Mouse (Mus musculus) stomach, embryonic 15.5 days (tissue): ENCODE results near the gene Ppargc1a. TPM values are rescaled to one million over a fixed set of nuclear protein-coding genes. Genes with fewer than 3 reads are reported as not detected.

Experiments used
- ATAC-seq: fragments of 200-750 bp; cut with Nextera tagmentation; 2 replicates; pipeline ENCODE4 v1.8.0; 2017; ENCODE audit warnings: low read depth, moderate number of reproducible peaks, moderate TSS enrichment; ENCODE audit not compliant: insufficient read depth, low FRiP score
- H3K27ac ChIP-seq: fragments of 300-500 bp; sonication (generic); 2 replicates; pipeline ENCODE4 v1.5.1; 2015; ENCODE audit warnings: mild to moderate bottlenecking, inconsistent platforms
- H3K27me3 ChIP-seq: fragments of 300-500 bp; sonication (generic); replicated peaks from 2 replicates; pipeline ENCODE4 v1.6.1; 2015; ENCODE audit warnings: inconsistent platforms
- H3K36me3 ChIP-seq: fragments of 300-500 bp; sonication (generic); 2 replicates; pipeline ENCODE4 v1.6.1; 2015; ENCODE audit warnings: inconsistent platforms
- H3K4me1 ChIP-seq: fragments of 300-500 bp; sonication (generic); 2 replicates; pipeline ENCODE4 v1.6.1; 2015; ENCODE audit warnings: inconsistent platforms
- H3K4me2 ChIP-seq: fragments of 300-500 bp; sonication (generic); 2 replicates; pipeline ENCODE4 v1.6.1; 2015; ENCODE audit warnings: mild to moderate bottlenecking, inconsistent platforms
- H3K4me3 ChIP-seq: fragments of 300-500 bp; sonication (generic); replicated peaks from 2 replicates; pipeline ENCODE4 v1.5.1; 2015; ENCODE audit warnings: inconsistent platforms
- H3K9ac ChIP-seq: fragments of 300-500 bp; sonication (generic); 2 replicates; pipeline ENCODE4 v1.6.1; 2015; ENCODE audit warnings: inconsistent platforms
- H3K9me3 ChIP-seq: fragments of 300-500 bp; sonication (generic); 2 replicates; pipeline ENCODE4 v1.6.1; 2016; ENCODE audit warnings: inconsistent platforms
- WGBS: fragments of 180-500 bp; shearing (Covaris S2); methylation state at CpG from one replicate; pipeline ENCODE4 v1.1.7; 2015; 5-methylcytosine and 5-hydroxymethylcytosine counted together
- polyA plus RNA-seq: library from polyadenylated mRNA; unstranded; fragments of >200 nt; fragmentation: Nextera tagmentation; extraction: Ambion mirVana; gene quantifications from 2 replicates; pipeline ENCODE4 v1.2.1, GENCODE M21; 2015

Gene Ppargc1a
- polyA plus RNA-seq, 1 experiment from 2014 or later = 4.3 TPM

- peak overlapping the region; percentile 58 for H3K4me3 ChIP-seq
- peak overlapping the region; percentile 88 for H3K27ac ChIP-seq
- H3K9ac ChIP-seq = peak overlapping the region; percentile 29
- H3K4me1 ChIP-seq = peaks cover 4% of the 10 kb centered on the region; the same call in 1 of the 2 replicates
- 10% methylated on average over 12 of the region's 12 CpGs for WGBS
- no peaks in the 10 kb centered on the region for H3K27me3 ChIP-seq
- 0 out of 2 replicates have a peak, but pooled peaks have one; percentile 9 for ATAC-seq
- H3K4me2 ChIP-seq = peak overlapping the region; percentile 67
- no peaks in the 10 kb centered on the region for H3K36me3 ChIP-seq
- no peaks in the 10 kb centered on the region for H3K9me3 ChIP-seq
Measured at GRCm38 (mm10) chr5:51551852-51552482, 15.6 kb downstream of the Ppargc1a start.

GRCm38 (mm10) chr5:51547442-51548035 lies 20.0 kb downstream of the Ppargc1a start:
- no peaks in the 10 kb centered on the region for H3K9me3 ChIP-seq
- H3K4me2 ChIP-seq = no peak overlapping the region
- no peak for ATAC-seq
- H3K36me3 ChIP-seq = no peaks in the 10 kb centered on the region
- no peak overlapping the region for H3K9ac ChIP-seq
- H3K4me1 ChIP-seq = no peaks in the 10 kb centered on the region
- H3K27ac ChIP-seq = no peak overlapping the region
- H3K27me3 ChIP-seq = no peaks in the 10 kb centered on the region
- no peak overlapping the region for H3K4me3 ChIP-seq
- WGBS = 81% methylated on average over 6 of the region's 6 CpGs

- H3K9me3 ChIP-seq = no peaks in the 10 kb centered on the region
- no peaks in the 10 kb centered on the region for H3K27me3 ChIP-seq
- H3K36me3 ChIP-seq = no peaks in the 10 kb centered on the region
- H3K4me2 ChIP-seq = no peak overlapping the region
- WGBS = 73% methylated on average over 3 of the region's 3 CpGs
- no peak overlapping the region for H3K27ac ChIP-seq
- H3K4me1 ChIP-seq = no peaks in the 10 kb centered on the region
- no peak for ATAC-seq
- H3K4me3 ChIP-seq = no peak overlapping the region
- H3K9ac ChIP-seq = no peak overlapping the region
Measured at GRCm38 (mm10) chr5:51546817-51547216, 20.7 kb downstream of the Ppargc1a start.

- H3K9ac ChIP-seq = no peak overlapping the region
- ATAC-seq = no peak
- 65% methylated on average over 7 of the region's 7 CpGs for WGBS
- no peaks in the 10 kb centered on the region for H3K27me3 ChIP-seq
- H3K4me2 ChIP-seq = no peak overlapping the region
- no peak overlapping the region for H3K4me3 ChIP-seq
- H3K4me1 ChIP-seq = no peaks in the 10 kb centered on the region
- no peaks in the 10 kb centered on the region for H3K36me3 ChIP-seq
- H3K27ac ChIP-seq = no peak overlapping the region
- no peaks in the 10 kb centered on the region for H3K9me3 ChIP-seq
Measured at GRCm38 (mm10) chr5:51545133-51546049, 22.1 kb downstream of the Ppargc1a start.

- no peak overlapping the region for H3K9ac ChIP-seq
- no peaks in the 10 kb centered on the region for H3K4me1 ChIP-seq
- no peaks in the 10 kb centered on the region for H3K27me3 ChIP-seq
- 68% methylated on average over 8 of the region's 8 CpGs for WGBS
- H3K27ac ChIP-seq = no peak overlapping the region
- ATAC-seq = no peak
- no peaks in the 10 kb centered on the region for H3K36me3 ChIP-seq
- no peak overlapping the region for H3K4me2 ChIP-seq
- no peak overlapping the region for H3K4me3 ChIP-seq
- H3K9me3 ChIP-seq = no peaks in the 10 kb centered on the region
Measured at GRCm38 (mm10) chr5:51544141-51544735, 23.3 kb downstream of the Ppargc1a start.

- 84% methylated on average over 3 of the region's 3 CpGs for WGBS
- Histone ChIP-seq H3K4me1 (no peaks in the 10 kb centered on the region), H3K4me2 (no peak overlapping the region), H3K4me3 (no peak overlapping the region), H3K9me3 (no peaks in the 10 kb centered on the region), H3K27me3 (no peaks in the 10 kb centered on the region), H3K36me3 (no peaks in the 10 kb centered on the region), H3K9ac (no peak overlapping the region), H3K27ac (no peak overlapping the region)
- ATAC-seq = no peak
Measured at GRCm38 (mm10) chr5:51541557-51541956, 26.0 kb downstream of the Ppargc1a start.

- H3K4me3 ChIP-seq = no peak overlapping the region
- no peaks in the 10 kb centered on the region for H3K4me1 ChIP-seq
- WGBS = 72% methylated on average over 4 of the region's 4 CpGs
- no peaks in the 10 kb centered on the region for H3K36me3 ChIP-seq
- no peak overlapping the region for H3K9ac ChIP-seq
- no peak overlapping the region for H3K27ac ChIP-seq
- H3K9me3 ChIP-seq = no peaks in the 10 kb centered on the region
- no peak for ATAC-seq
- H3K4me2 ChIP-seq = no peak overlapping the region
- no peaks in the 10 kb centered on the region for H3K27me3 ChIP-seq
Measured at GRCm38 (mm10) chr5:51540816-51541215, 26.7 kb downstream of the Ppargc1a start.

GRCm38 (mm10) chr5:51539563-51539962 lies 28.0 kb downstream of the Ppargc1a start:
- ATAC-seq = no peak
- Histone ChIP-seq H3K4me1 (no peaks in the 10 kb centered on the region), H3K4me3 (no peak overlapping the region), H3K4me2 (no peak overlapping the region), H3K9ac (no peak overlapping the region), H3K27ac (no peak overlapping the region), H3K27me3 (no peaks in the 10 kb centered on the region), H3K36me3 (no peaks in the 10 kb centered on the region), H3K9me3 (no peaks in the 10 kb centered on the region)

GRCm38 (mm10) chr5:51538319-51538718 lies 29.2 kb downstream of the Ppargc1a start:
- H3K27ac ChIP-seq = no peak overlapping the region
- H3K9ac ChIP-seq = no peak overlapping the region
- no peak overlapping the region for H3K4me2 ChIP-seq
- no peaks in the 10 kb centered on the region for H3K4me1 ChIP-seq
- no peak overlapping the region for H3K4me3 ChIP-seq
- no peaks in the 10 kb centered on the region for H3K36me3 ChIP-seq
- 62% methylated on average over 6 of the region's 6 CpGs for WGBS
- H3K9me3 ChIP-seq = no peaks in the 10 kb centered on the region
- no peak for ATAC-seq
- no peaks in the 10 kb centered on the region for H3K27me3 ChIP-seq

GRCm38 (mm10) chr5:51537646-51538030 lies 29.9 kb downstream of the Ppargc1a start:
- ATAC-seq = no peak
- H3K9ac ChIP-seq = no peak overlapping the region
- H3K4me2 ChIP-seq = no peak overlapping the region
- no peaks in the 10 kb centered on the region for H3K27me3 ChIP-seq
- H3K36me3 ChIP-seq = no peaks in the 10 kb centered on the region
- no peak overlapping the region for H3K4me3 ChIP-seq
- H3K9me3 ChIP-seq = no peaks in the 10 kb centered on the region
- no peaks in the 10 kb centered on the region for H3K4me1 ChIP-seq
- H3K27ac ChIP-seq = no peak overlapping the region

GRCm38 (mm10) chr5:51537009-51537645 lies 30.4 kb downstream of the Ppargc1a start:
- WGBS = 41% methylated on average over 7 of the region's 7 CpGs
- Histone ChIP-seq H3K27me3 (no peaks in the 10 kb centered on the region), H3K36me3 (no peaks in the 10 kb centered on the region), H3K4me1 (no peaks in the 10 kb centered on the region), H3K27ac (no peak overlapping the region), H3K4me3 (no peak overlapping the region), H3K9me3 (no peaks in the 10 kb centered on the region), H3K4me2 (no peak overlapping the region), H3K9ac (no peak overlapping the region)
- no peak for ATAC-seq
